Mouse (Mus musculus) R1 (cell line): ENCODE measurements around the gene Mybbp1a.
A peak's percentile ranks its signal among the peaks of the same experiment; 100 is the strongest.

Experiments used
- DNase-seq: peaks from one replicate; pipeline ENCODE4 v3.0.0-alpha.2; 2018; ENCODE audit warnings: low read depth, low spot score

Mybbp1a gene

DNA sequence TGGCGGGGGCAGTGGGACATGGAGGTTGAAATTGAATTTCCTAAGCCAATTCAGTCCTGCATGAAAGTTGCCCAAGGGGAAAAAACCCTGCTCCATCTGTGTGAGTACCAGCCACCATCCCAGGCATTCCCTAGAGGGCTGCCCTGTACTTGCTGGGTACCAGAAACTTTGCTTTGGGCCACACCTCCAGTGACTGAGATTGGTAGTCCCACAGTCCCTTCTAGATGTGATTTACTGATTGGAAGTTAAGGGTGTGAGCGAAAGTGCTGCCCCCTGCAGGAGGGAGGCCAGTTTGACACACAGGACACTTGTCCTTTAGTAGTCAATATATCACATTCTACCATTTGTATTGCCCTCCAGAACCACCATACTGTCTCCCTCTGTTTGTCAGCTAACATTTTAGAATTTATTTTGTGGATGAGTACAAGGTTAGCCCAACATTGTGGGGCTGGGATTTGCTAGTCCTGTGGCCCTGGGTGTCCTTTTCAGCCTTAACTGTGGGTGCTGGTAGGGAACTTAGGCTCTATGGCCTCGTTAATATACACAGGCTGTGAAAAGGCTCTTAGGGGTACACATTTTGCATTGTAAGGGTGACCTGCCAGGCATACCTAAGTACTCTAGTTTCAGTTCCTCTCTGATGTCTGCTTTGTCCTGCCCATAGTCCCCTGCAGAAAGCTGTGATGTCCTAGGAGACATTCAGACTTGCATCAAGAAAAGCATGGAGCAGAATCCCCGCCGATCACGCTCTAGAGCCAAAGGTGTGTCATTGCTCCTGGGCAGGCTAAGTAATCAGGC lies 5.4 kb downstream of the Mybbp1a start:
- DNase-seq: peak; percentile 91

DNA sequence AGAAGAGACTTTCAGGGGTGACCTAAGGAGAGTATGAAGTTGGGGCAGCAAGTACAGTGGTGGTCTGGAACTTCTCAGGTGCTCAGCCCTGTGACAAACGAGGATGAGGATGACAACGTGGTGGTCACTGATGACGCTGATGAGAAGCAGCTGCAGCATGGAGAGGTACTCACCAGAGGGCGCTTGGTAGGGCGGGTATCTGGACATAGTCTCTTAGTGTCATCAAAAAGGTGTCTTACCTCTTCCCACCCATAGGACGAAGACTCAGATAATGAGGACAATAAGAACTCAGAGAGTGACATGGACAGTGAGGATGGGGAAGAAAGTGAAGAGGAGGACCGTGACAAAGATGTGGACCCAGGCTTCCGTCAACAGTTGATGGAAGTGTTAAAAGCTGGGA lies 6.3 kb downstream of the Mybbp1a start:
- DNase-seq: peak; percentile 72

DNA sequence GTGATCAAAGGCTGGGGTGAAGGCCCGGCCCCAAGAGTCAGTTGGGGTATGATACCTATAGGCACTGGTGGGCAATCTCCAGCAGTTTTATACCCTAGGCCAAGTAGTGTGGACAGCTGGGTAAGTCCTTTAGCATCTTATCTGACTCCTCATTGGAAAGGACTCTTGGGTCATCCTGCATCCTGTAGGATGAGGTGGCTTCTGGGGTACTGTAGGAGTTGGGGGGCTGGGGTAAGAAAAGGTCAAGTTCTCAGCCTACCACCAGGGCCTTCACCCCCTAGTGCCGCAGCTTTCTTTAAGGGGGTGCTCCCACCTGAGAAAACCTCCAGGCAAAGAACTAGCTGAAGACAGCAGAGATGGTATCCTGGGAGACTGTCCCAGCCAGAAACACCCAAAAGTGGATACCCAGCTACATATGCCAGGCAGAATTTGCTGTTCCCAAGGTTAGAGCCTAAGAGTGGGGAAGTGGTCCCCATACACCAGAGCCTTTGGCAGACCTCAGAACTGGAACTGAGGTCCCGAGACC lies 11.0 kb downstream of the Mybbp1a start:
- no peak for DNase-seq

DNA sequence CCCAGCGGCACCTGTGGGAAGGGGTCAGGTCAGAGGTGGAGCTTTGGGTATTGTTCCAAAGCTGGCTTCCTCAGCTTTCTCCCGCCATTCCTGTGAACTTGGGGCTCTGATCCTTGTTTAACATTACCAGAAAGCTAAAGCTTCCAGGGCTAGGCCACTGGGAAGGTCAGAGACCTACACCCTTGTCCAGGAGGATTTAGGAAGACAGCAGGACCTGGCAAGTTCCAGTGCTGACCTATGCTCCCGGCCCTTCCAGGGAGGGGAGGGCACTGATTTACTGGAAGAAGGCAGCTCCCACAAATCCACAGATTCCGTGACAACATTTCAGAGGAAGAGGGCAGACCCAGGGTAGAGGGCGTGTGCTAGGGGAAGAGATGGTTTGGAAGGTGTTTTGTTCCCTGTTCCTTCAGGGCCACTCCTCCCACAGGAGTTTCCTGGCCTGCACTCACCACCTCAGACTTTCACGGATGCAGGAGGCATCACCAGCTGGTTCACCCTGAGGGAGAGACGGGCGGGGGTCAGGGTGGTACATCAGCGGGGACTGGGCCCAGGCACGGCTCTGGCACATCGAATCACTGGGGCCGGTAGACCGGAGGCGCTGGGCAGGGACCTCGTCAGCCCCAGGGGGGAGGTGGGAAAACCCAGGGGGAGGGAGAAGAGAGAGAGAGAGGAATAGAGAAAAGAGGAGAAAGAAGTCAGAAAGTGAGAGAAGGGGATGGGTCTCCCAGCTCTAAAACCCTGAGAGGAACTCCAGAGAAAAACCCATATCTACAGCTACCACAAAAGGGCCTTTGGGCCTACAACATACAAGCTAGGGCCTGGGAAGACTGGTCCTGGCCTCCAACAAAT lies 12.2 kb downstream of the Mybbp1a start:
- DNase-seq: no peak

DNA sequence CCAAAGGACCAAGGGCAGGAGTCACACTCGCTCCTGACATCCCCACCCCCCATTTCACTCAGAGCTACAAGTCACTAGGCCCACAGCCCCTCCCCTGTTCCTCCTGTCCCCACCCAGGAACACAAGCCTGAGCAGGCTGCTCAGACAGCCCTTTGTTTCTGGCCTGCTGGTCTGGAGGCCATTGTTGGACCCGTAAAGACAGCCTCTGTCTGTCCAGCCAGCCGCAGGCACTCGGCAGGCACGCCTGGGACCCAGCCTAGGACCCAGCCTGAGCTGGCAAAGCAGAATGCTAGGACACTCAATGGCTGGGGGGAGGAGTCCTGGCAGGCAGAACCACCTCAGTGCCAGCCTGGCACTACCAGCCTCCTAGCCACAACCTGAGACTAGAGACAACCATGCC lies 14.5 kb downstream of the Mybbp1a start:
- no peak for DNase-seq

DNA sequence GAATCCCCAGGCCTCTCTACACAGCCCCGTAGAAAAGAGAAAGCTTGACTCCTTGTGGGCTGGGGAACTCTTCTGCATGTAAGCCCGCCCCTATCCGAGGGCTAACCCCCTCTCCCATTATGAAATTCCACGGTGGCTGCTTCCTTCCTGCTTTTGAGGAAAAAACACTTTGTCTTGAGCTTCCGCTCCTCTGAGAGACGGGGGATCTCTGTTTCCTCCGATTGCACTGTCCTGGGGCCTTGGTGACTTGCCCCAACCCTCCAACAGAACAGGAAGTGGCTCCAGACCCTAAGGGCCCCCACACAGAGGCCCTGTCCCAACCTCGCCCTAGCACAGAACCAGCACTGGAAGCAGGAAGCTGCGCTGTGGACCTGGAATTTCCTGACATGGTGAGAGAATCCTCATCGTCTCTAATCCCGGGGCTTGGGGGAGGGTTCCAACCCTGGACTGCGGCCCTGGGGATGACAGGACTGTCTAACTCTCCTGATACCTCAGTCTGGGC lies 16.9 kb downstream of the Mybbp1a start:
- DNase-seq: no peak

DNA sequence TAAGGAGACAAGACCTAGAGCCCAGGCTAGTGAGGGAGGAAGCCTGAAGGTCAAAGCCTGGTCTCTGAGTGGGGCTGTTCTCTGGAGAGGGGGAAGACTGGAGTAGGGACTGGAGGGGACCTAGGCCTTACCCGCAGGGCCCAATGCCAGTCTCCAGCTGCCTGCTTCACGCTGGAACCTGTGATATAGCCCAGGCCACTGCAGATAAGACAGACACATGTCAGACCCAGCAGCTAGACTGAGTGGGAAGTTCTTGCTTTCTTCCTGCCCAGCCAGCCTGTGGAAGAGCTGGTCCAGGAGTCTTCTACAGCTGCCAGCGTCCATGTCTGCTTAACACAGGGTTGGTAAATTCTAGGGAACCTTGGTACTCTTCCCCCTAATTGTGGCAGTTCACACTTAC lies 17.3 kb downstream of the Mybbp1a start:
- no peak for DNase-seq

DNA sequence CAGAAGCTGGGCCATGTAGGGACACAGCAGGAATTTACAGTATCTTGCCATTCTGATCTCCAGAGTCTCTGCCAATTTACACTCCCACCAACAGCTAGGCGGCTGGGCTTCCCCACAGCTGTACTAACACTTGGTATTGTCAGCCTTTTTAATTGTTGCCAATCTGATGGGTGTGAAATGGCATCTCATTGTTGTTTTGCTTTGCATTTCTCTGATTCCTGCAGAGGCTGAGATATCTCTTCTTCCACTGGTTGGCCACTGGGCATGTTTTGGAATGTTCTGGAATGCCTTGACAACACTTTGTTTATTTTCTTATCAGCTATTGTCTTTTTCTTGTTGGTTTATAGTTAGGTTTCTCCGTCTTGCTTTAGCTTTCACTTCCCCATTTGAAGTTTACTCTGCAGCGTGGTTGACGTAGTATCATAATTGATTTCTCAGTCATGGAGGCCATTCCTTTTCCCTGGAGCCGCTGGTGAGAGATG lies 20.4 kb downstream of the Mybbp1a start:
- no peak for DNase-seq

DNA sequence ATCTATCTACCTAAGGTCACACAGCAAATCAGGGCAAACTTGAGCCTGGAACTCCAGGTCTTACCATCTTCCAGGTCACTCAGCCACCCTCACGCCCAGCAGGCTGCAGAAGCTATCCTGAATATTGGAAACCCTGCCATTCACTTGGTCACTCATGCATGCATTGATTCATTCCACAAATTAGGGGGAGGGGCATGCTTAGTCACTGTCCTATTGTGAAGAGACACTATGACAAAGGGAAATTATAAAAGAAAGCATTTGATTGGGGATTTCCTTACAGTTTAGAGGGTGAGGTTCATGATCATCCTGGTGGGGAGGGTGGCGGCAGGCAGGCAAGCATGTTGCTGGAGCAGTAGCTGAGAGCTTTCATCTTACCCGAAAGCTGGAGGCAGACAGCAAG lies 23.7 kb downstream of the Mybbp1a start:
- DNase-seq: no peak

DNA sequence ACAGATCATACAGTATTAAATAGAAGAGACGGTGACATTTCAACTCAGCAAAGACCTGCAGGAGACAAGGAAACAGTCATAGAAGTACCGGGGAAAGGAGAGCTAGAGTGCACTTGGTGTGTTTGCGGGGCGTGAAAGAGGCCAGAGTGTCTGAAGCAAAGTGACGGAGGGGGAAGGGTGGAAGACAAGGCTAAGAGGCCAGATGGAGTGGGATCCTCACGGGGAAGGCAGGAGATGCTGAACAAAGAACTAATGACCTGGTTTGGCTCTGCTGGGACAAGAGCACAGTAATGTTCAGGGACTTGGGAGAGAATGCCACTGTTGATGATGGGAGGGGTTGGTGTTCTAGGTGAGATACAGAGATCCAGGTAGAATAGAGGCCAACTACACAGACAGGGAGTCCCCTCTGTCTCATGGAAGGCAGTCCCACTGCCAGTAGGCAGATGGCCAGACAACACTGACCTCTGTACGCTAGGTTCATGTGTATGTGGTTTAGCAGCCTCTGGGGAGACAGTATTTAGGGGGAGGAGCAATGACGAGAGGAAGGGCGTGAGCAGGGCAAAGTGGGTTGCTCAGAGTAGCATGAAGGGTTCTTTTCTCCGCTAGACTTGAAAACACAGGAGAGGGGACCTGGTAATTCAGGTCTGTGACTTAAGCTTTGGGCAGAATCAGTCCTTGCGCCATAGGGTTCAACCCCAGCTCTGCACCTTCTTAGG lies 25.0 kb downstream of the Mybbp1a start:
- no peak for DNase-seq

DNA sequence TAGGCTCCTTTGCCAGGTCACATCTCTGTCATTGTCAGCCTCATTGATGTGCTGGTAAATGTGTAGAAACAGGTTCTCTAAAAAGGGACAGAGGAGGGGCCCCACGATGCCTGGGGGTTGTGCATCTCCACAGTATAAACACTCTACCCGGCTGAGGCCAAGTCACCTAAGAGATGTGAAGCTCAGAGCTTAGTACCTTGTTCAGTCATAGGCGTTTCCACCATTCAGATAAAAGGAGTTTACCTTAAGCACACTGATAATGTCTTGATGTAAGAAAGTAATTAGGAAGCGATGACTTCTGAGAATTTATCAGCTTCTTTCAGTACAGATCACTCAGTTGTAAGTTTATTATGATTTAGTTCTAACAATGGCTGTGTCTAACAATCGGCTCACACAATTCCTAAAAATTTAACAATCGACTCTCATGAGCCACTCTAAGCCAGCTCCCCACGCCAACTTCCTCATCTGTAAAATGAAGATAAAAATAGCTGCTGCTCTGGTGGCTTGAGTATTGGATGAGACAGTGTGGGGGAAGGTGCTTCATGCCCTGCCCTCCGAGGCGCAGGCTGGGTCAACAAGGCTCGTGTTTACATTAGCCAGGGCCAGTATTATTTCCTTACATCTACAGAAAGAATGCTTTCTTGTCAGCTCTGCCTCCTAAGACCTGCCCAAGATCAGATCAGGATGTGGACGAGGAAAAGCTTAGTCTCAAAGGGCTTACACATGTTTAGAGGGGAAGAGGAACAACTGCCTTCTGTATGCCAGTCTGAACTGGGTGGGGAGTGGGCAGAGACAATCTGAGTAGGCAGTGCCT lies 25.7 kb downstream of the Mybbp1a start:
- DNase-seq: no peak

DNA sequence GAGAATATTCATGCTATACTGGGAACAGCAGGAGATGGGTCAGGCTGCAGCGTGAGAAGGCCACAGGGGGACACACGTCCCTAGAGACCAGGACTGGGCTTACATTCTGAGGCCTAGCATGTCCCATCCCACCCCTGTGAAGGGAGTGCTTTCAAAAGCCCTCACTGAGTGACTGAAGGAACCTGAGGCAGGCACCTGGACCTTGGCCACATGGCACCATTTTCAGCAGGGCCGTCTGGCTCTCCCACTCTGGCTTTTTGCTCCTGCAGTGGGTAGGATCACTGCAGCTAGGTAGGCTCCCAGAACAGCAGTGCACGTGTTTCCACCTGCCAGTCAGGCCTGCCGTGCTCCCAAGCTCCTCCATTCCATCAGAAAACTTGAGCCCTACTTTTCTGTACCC lies 27.4 kb downstream of the Mybbp1a start:
- no peak for DNase-seq

DNA sequence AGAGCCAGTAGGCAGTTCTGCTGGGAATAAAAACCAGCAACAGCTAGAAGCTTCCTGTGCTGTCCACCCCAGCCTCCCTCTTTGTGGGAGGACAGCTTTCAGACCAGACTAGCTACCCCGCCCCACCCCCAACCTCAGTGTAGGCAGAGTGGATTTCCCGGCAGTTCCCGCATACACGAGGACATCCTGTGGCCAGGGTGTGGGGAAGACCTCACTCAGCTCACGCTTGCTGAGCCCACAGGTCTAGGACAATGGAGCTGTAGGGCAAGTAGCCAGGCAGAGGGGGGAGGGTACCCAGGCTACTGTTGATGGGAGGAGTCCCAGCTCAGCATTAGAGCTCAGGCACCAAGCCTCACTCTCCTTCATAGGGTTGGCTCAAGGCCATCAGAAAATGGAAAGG lies 28.1 kb downstream of the Mybbp1a start:
- no peak for DNase-seq

DNA sequence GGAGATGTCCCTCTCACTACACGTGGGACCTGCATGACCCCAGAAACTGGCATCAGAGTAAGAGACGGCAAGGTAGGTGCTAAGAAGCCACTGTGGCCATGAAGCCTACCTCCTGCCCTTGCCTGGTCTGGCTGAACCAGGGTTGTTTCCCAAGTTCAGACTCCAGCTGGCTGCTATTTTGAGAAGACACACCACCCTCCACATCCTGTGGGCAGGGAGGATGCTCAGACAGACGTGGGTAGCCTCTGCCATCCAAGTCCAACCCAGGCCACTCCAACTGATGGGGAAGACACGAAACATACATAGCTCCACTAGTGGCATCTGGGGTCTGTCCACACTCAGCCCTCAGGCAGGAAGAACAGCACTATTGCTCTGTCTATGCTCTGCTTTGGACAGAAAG lies 28.8 kb downstream of the Mybbp1a start:
- DNase-seq: no peak

DNA sequence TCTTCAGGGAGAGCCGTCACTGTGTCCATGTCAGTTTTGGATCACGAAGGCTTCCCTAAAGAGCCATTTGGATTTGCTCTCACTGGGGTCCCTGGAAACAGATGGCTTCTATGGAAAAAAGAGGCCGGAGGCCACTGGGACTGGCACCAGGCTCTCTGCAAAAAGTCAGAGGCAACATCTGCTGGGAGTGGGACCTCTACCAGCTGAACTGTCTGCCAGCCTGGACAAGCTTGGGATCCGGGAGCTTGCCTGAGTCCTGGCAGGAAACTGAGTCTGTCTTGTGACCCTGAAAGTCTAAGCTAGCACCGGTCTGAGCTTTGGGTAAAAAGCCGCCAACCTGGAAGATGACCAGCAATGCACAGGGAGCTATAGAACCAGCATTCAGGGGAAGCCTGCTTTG lies 30.2 kb downstream of the Mybbp1a start:
- no peak for DNase-seq

DNA sequence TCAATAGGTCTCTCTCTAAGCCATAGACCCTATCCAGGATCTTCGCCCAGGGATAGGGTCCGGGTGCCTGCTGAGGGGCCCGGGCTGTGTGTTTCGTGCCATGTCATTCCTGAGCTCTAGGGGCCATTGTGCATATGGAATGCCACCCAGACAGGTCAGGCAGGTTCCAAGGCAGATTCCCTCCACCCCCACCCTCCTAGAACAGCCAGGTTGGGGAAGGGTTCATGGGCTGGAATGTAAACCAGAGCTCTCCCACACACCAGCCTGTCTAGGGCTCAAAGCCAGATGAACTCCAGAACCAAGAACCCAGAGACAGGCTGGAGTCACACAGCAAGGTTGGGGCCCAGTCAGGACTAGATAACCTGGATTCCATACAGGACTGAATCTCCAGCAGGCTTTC lies 32.4 kb downstream of the Mybbp1a start:
- DNase-seq: no peak

DNA sequence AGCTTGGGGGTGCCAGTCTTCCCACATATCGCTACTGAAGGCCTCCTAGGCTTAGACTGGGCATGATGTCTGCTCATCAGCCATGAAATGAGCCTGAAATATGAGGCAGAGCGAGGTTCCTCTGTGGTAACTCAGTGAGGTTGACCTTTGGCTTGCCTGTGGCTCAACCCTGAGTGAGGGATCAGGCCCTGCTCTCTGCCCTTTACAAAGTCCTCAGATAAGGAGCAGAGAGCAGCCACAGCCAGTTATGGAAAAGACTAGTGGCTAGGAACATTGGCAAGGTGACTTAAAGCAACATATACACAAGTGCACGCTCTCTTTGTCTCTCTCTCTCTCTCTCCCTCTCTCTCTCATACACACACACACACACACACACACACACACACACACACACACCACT lies 33.8 kb downstream of the Mybbp1a start:
- no peak for DNase-seq

DNA sequence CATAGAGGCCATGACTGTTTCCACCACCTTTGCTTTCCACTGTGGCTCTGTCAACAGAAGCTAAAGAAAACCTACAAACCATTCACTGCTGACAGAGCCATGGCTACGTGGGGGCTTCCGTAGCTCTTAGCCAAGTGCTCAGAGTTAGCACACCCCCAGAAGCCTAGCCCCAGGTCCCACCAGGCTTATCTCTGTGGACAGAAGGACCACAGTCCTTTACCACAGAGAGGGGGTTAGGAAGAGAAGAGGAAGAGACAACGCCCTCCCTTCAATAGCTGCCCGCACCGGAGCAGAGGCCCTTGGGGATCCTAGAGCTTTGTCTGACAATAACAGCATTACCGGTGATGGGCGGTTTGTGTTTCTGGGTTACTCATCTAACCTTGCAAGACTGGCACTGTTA lies 34.3 kb downstream of the Mybbp1a start:
- DNase-seq: no peak

DNA sequence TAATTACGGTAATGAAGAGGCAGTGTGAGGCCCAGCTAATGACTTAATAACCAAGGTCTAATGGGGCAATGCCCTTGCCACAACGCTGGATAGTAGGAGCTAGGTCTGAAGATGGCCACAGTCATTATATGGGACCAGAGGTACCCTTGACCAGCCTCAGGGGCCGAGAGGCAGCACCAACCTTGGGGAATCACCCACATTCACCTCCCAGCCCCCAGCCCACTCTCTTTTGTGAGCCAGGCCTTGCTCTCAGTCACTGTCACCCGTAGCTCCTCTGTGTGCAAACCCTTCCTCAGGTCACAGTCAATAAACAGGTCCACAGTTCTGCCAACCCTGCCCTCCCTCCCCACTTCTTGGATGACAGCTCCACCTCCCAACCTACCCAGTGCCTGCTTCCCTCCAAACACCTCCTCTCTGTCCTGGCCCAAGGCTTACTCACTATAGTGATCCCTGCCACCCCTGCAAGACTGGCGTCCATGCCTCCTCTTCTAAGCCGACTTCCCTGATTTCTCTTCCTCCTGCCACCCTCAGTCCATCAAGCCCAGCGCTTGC lies 35.0 kb downstream of the Mybbp1a start:
- no peak for DNase-seq

DNA sequence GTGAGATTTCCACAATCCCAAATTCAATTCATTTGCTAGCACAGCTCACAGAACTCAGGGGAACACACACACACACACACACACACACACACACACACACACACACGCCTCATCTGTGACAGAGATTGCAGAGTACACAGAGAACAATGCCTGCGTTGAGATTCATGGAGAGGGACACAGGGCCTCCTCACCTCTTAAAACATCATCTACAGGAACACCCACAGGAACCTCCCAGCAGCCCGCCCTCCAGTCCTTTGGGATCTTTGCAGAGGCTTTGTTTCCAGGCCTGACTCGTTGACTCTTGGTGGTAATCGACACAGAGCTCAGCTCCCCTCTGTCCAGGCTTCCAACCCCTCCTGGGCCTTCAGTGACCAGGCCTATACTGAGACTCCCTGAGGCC lies 36.0 kb downstream of the Mybbp1a start:
- DNase-seq: no peak

DNA sequence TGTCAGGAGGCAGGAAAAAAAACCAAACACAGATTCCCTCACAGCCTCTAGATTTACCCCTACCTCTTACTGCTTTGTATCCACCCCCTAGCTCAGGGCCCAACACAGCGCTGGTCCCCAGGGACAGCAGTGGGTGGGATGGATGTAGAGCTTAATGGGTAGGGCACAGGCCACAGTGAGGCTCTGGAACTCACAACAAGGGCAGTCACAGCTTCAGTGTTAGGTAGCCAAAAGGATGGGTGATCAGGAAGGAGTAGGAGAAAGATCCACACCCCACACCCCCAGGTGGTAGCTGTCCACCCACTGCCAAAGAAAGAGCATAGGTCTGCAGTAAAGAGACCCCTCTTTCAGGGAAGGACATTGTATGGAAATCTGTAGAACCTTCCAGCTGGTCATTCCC lies 36.5 kb downstream of the Mybbp1a start:
- no peak for DNase-seq
